ENCODE assay signal across 11 mouse cellular contexts in genomic region chr3:52243271-52244021, GRCm38 (mm10). TPM values are rescaled to one million over a fixed set of nuclear protein-coding genes. Genes with fewer than 3 reads are reported as not detected.
DNase-seq lines count a peak whose midpoint lies in the region; ATAC-seq and TF ChIP-seq lines count a peak whose summit lies in the region.
"Had no signal": no experiment of that assay in that cellular context is flagged by ENCODE, and none has a peak within 500 bp of the region (broad histone marks: within the 10 kb centered on the region; RNA-seq: fewer than 3 reads in every experiment).

No protein-coding gene starts in this region.

- peak; percentile 64 to 66 for DNase-seq in cerebellum, postnatal 10 days
- no peak for DNase-seq in cerebellum, adult 9-10 months
- DNase-seq in kidney, postnatal 14 days = peak; percentile 26
- no peak for DNase-seq in kidney, adult 11 months
- peak; percentile 61 for DNase-seq in embryonic facial prominence, embryonic 10.5 days (ENCODE audit: low spot score)
- no peak for DNase-seq in right cerebral cortex, postnatal 25 days

- no peak for TF ChIP-seq POLR2A in ES-Bruce4 (IDR thresholded peaks at IDR 0.05; ENCODE audit: insufficient read depth, low read length)

- H3K4me1 ChIP-seq in ES-Bruce4 (ENCODE audit: control insufficient read depth, insufficient read depth, low read length) = no peaks in the 10 kb centered on the region
- H3K4me1 ChIP-seq in embryonic facial prominence, embryonic 10.5 days = 0 out of 2 replicates have a peak, but pooled peaks cover 5% of the 10 kb centered on the region

- WGBS in embryonic facial prominence, embryonic 10.5 days = 61% methylated on average over 12 of the region's 12 CpGs

- H3K9me3 ChIP-seq in ES-Bruce4 (replicated peaks; ENCODE audit: control insufficient read depth, insufficient read depth, low read length, poor library complexity, severe bottlenecking) = peaks cover 15% of the 10 kb centered on the region
- H3K9me3 ChIP-seq in embryonic facial prominence, embryonic 10.5 days = no peaks in the 10 kb centered on the region
- H3K9me3 ChIP-seq: heart, embryonic 13.5 days; megakaryocyte, embryonic 14.5 days had no signal

- H3K27ac ChIP-seq in ES-Bruce4 (ENCODE audit: insufficient read depth, low read length) = no peak overlapping the region
- H3K27ac ChIP-seq in embryonic facial prominence, embryonic 10.5 days (replicated peaks) = no peak overlapping the region
- H3K27ac ChIP-seq: heart, embryonic 13.5 days had no signal

- peak; percentile 18 for TF ChIP-seq CTCF in ES-Bruce4 (IDR thresholded peaks at IDR 0.05; ENCODE audit: low read depth, low read length)

- peak; percentile 60 for ATAC-seq in megakaryocyte, adult 5-6 weeks (ENCODE audit: poor library complexity, severe bottlenecking)

- H3K36me3 ChIP-seq in ES-Bruce4 (ENCODE audit: control insufficient read depth, insufficient read depth, low read length, poor library complexity, severe bottlenecking) = no peaks in the 10 kb centered on the region
- H3K36me3 ChIP-seq in embryonic facial prominence, embryonic 10.5 days (replicated peaks) = no peaks in the 10 kb centered on the region
- H3K36me3 ChIP-seq: G1E; heart, embryonic 13.5 days had no signal

- H3K9ac ChIP-seq in ES-Bruce4 (ENCODE audit: low read depth, poor library complexity, severe bottlenecking) = no peak overlapping the region
- H3K9ac ChIP-seq: heart, embryonic 13.5 days had no signal

- no peak for TF ChIP-seq EP300 in ES-Bruce4 (IDR thresholded peaks at IDR 0.05; ENCODE audit: insufficient read depth, low read depth, low read length)

- no peak overlapping the region for H3K4me3 ChIP-seq in ES-Bruce4 (ENCODE audit: low read depth, low read length)
- no peak overlapping the region for H3K4me3 ChIP-seq in embryonic facial prominence, embryonic 10.5 days
- H3K4me3 ChIP-seq: heart, embryonic 13.5 days; megakaryocyte, embryonic 14.5 days had no signal

- H3K27me3 ChIP-seq in ES-Bruce4 (ENCODE audit: control insufficient read depth, insufficient read depth, low read length, poor library complexity, severe bottlenecking) = no peaks in the 10 kb centered on the region
- H3K27me3 ChIP-seq in embryonic facial prominence, embryonic 10.5 days (replicated peaks; ENCODE audit: low read depth, poor library complexity, severe bottlenecking) = no peaks in the 10 kb centered on the region

RNA-seq across cellular contexts. Expression of gene Foxo1, which starts 24.7 kb away (rescaled TPM):
- polyA plus RNA-seq in ES-Bruce4 (2011; ENCODE audit: insufficient read depth, insufficient read length, low read depth, missing spikeins) = 22.9 and 23.8 TPM in 2 replicates
- 3.7 TPM in 2 replicates for polyA plus RNA-seq in embryonic facial prominence, embryonic 10.5 days (2016; fragmentation: Nextera tagmentation; extraction: Ambion mirVana)
- total RNA-seq in megakaryocyte, adult 5-6 weeks (2015) = 8.8 and 10.0 TPM in 2 replicates
- total RNA-seq in megakaryocyte, adult 5-6 weeks (2017) = 1.6 and 2.4 TPM in 2 replicates
- polyA plus RNA-seq: G1E had no signal

Comparison
In these comparisons a context has a peak if more than half of its experiments do, and no peak if none do; other contexts are left out.
1. DNase-seq: peak in cerebellum, postnatal 10 days (2 of 2), kidney, postnatal 14 days (single experiment) and embryonic facial prominence, embryonic 10.5 days (single experiment); none in cerebellum, adult 9-10 months (single experiment), kidney, adult 11 months (single experiment) and right cerebral cortex, postnatal 25 days (single experiment).